Mouse (Mus musculus): ENCODE measurements at regions not wholly inside any gene's neighbourhood (a gene's known extent, or its start where the extent isn't known, plus 50 kb on each side); places are given as distances from the start of the nearest gene placed in this dataset.
A peak's percentile ranks its signal among the peaks of the same experiment; 100 is the strongest.

GRCm38 (mm10) chr14:104661696-104662095, 139.3 kb upstream of the Rnf219 start:
- no peak for DNase-seq

- DNase-seq = no peak
These were observed 136.3 kb upstream of the Rnf219 start for GRCm38 (mm10) chr14:104658751-104659150.

GRCm38 (mm10) chr14:104649980-104650379, 127.5 kb upstream of the Rnf219 start:
- DNase-seq = no peak

- DNase-seq = peak; percentile 29 to 58
These were observed 122.2 kb upstream of the Rnf219 start for GRCm38 (mm10) chr14:104644626-104645025.

GRCm38 (mm10) chr14:104642783-104643182, 120.3 kb upstream of the Rnf219 start:
- DNase-seq = no peak

GRCm38 (mm10) chr14:104639300-104639699, 116.9 kb upstream of the Rnf219 start:
- no peak for DNase-seq

- DNase-seq = no peak
These were observed 89.0 kb upstream of the Rnf219 start for GRCm38 (mm10) chr14:104611467-104611866.

- DNase-seq = peak in 1 of 2 experiments; percentile 19
These were observed 87.9 kb upstream of the Rnf219 start for GRCm38 (mm10) chr14:104610378-104610777.

GRCm38 (mm10) chr14:104594851-104595250, 72.4 kb upstream of the Rnf219 start:
- DNase-seq = no peak
